Mouse (Mus musculus) ES-Bruce4 (cell line): ENCODE data around the gene Rhou.

Experiments used
- CTCF ChIP-seq: IDR thresholded peaks from one replicate; pipeline ENCODE4 v1.8.1; 2011; ENCODE audit warnings: low read depth, low read length
- EP300 ChIP-seq: IDR thresholded peaks from 2 replicates; pipeline ENCODE4 v1.6.1; 2011; ENCODE audit warnings: low read depth, low read length; ENCODE audit not compliant: insufficient read depth
- POLR2A ChIP-seq: IDR thresholded peaks from one replicate; pipeline ENCODE4 v1.8.1; 2011; ENCODE audit warnings: low read length; ENCODE audit not compliant: insufficient read depth

DNA sequence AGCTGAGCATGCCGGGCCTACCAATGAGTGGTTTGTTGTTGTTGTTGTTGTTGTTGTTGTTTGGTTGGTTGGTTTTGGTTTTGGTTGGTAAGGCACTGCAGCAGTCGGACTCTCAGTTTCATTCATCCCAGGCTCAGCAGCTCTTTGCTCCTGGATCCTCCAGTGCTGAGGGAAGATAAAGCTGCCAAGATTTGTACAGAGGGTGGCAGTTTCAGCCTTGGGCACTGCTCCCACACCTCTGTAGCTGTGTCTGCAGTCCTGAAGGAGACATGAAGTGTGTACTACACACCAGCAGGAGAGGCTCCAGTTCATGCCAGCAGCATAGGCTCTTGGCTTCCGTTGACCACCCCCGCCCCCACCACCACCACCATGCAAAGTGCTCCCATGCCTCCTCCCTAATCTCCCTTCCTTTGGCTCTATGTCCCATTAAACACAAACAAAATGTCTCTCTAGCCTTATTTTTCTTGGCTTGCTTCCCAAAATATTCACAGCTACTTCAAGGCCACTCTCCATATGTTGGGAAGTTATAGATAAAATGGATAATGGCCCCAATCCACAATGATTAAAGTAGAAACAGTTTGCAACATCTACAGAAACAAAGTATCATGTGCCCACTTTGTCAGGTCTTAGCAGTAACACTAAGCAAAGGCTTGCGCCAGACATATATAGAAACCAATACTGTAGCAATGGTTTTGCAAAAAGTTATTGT is 2.2 kb upstream of the Rhou start:
- TF ChIP-seq CTCF: no peak
- no peak for TF ChIP-seq POLR2A
- TF ChIP-seq EP300: no peak
